Mouse (Mus musculus) E14TG2a.4 (cell line): ENCODE measurements around the gene Inhbc.
"Not testable (repeated sequence)": the region's sequence is repeated elsewhere in the genome, so short reads cannot be mapped to it uniquely, and the experiment has no call there.

ENCODE experiments used
- H3K27me3 ChIP-seq: 2 replicates; pipeline ENCODE4 v1.6.1; 2014; ENCODE audit warnings: low read length, control low read depth; ENCODE audit not compliant: insufficient read depth
- H3K36me3 ChIP-seq: 2 replicates; pipeline ENCODE4 v1.6.1; 2014; ENCODE audit warnings: low read length, control low read depth; ENCODE audit not compliant: insufficient read depth
- H3K4me1 ChIP-seq: replicated peaks from 2 replicates; pipeline ENCODE4 v1.6.1; 2014; ENCODE audit warnings: low read depth, low read length, control low read depth
- H3K4me3 ChIP-seq: replicated peaks from 2 replicates; pipeline ENCODE4 v1.5.1; 2014; ENCODE audit warnings: mild to moderate bottlenecking, low read length
- H3K9me3 ChIP-seq: 2 replicates; pipeline ENCODE4 v1.6.1; 2014; ENCODE audit warnings: low read length, control low read depth
- CTCF ChIP-seq: conservative IDR thresholded peaks from 2 replicates; pipeline ENCODE4 v1.5.1; 2014; ENCODE audit warnings: low read length
- NANOG ChIP-seq: IDR thresholded peaks from 2 replicates; pipeline ENCODE4 v1.6.1; 2014; ENCODE audit warnings: borderline replicate concordance, low read length, mixed read lengths
- POU5F1 ChIP-seq: IDR thresholded peaks from 2 replicates; pipeline ENCODE4 v1.6.1; 2014; ENCODE audit warnings: low read length, borderline replicate concordance

Gene Inhbc

GRCm38 (mm10) chr10:127318009-127318408 lies 52.2 kb downstream of the Inhbc start:
- H3K4me1 ChIP-seq, result peaks cover 26% of the 10 kb centered on the region
- no peak overlapping the region for H3K4me3 ChIP-seq
- no peaks in the 10 kb centered on the region for H3K9me3 ChIP-seq
- peaks cover 21% of the 10 kb centered on the region for H3K27me3 ChIP-seq
- TF ChIP-seq POU5F1 (no peak), NANOG (no peak), CTCF (no peak)
- H3K36me3 ChIP-seq, result no peaks in the 10 kb centered on the region

- no peaks in the 10 kb centered on the region for H3K36me3 ChIP-seq
- TF ChIP-seq NANOG, result no peak
- no peak for TF ChIP-seq CTCF
- no peak for TF ChIP-seq POU5F1
- peaks cover 14% of the 10 kb centered on the region for H3K27me3 ChIP-seq
- no peak overlapping the region for H3K4me3 ChIP-seq
- peaks cover 24% of the 10 kb centered on the region for H3K4me1 ChIP-seq
- H3K9me3 ChIP-seq, result no peaks in the 10 kb centered on the region
Observed at GRCm38 (mm10) chr10:127317277-127317676, 53.0 kb downstream of the Inhbc start.

DNA sequence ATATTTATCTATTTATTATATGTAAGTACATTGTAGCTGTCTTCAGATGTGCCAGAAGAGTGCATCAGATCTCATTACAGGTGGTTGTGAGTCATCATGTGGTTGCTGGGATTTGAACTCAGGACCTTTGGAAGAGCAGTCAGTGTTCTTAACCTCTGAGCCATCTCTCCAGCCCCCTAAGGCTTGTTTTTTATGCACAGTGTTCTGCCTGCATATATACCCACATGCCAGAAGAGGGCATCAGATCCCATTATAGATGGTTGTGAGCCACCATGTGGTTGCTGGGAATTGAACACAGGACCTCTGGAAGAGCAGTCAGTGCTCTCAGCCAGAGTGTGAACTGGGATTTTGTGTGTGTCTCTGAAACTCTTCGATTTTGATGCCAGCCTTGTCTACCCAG lies 55.3 kb downstream of the Inhbc start:
- not testable (repeated sequence) for H3K27me3 ChIP-seq, H3K4me3 ChIP-seq, H3K9me3 ChIP-seq, H3K36me3 ChIP-seq
- 0 out of 2 replicates have a peak, but pooled peaks have one; percentile 9 for TF ChIP-seq CTCF
- H3K4me1 ChIP-seq, result peaks cover 24% of the 10 kb centered on the region

- peaks cover 30% of the 10 kb centered on the region for H3K4me1 ChIP-seq
- not testable (repeated sequence) for H3K4me3 ChIP-seq, H3K9me3 ChIP-seq, H3K27me3 ChIP-seq
- peaks cover 19% of the 10 kb centered on the region for H3K36me3 ChIP-seq
Observed at GRCm38 (mm10) chr10:127313516-127313915, 56.7 kb downstream of the Inhbc start.

- Histone ChIP-seq H3K4me3 (no peak overlapping the region), H3K9me3 (no peaks in the 10 kb centered on the region), H3K4me1 (peaks cover 36% of the 10 kb centered on the region), H3K27me3 (no peaks in the 10 kb centered on the region), H3K36me3 (peaks cover 26% of the 10 kb centered on the region)
- TF ChIP-seq POU5F1, result no peak
- TF ChIP-seq NANOG, result no peak
- no peak for TF ChIP-seq CTCF
Observed at GRCm38 (mm10) chr10:127312858-127313257, 57.4 kb downstream of the Inhbc start.

DNA sequence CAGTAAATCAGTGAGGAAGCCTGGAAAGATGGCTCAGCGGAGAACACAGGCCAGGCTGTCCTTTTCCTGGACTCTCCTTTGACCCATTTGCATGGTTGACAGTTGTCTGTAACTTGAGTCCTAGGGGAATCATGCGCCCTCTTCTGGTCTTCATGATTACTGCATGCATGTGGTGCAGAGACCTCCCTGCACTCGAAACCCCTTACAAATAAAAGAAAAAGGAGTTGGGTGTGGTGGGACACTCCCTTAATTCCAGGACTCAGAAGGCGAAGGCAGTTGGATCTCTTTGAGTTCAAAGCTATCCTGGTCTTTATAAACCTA lies 57.9 kb downstream of the Inhbc start:
- TF ChIP-seq CTCF, result peak; percentile 94
- no peak for TF ChIP-seq NANOG
- Histone ChIP-seq H3K27me3 (no peaks in the 10 kb centered on the region), H3K9me3 (no peaks in the 10 kb centered on the region), H3K4me3 (peak overlapping the region; percentile 89), H3K36me3 (peaks cover 31% of the 10 kb centered on the region), H3K4me1 (peaks cover 36% of the 10 kb centered on the region)

- Histone ChIP-seq H3K4me3 (peak within 1 kb of the TSS; percentile 89), H3K36me3 (peaks cover 37% of the 10 kb centered on the region), H3K4me1 (peaks cover 36% of the 10 kb centered on the region), H3K27me3 (no peaks in the 10 kb centered on the region), H3K9me3 (no peaks in the 10 kb centered on the region)
- TF ChIP-seq NANOG (no peak), POU5F1 (no peak), CTCF (no peak)
Observed at GRCm38 (mm10) chr10:127311476-127312355, 58.5 kb downstream of the Inhbc start, which contains the start of gene Mars. Gene Mars, minus strand, starts transcription at chr10:127311786.

GRCm38 (mm10) chr10:127310523-127311475 lies 59.4 kb downstream of the Inhbc start:
- Histone ChIP-seq H3K9me3 (no peaks in the 10 kb centered on the region), H3K27me3 (no peaks in the 10 kb centered on the region), H3K4me3 (peak overlapping the region; percentile 89), H3K4me1 (peaks cover 38% of the 10 kb centered on the region), H3K36me3 (peaks cover 46% of the 10 kb centered on the region)
- TF ChIP-seq CTCF (no peak), POU5F1 (no peak), NANOG (no peak)

- H3K4me1 ChIP-seq, result peaks cover 54% of the 10 kb centered on the region
- H3K27me3 ChIP-seq, H3K4me3 ChIP-seq, H3K9me3 ChIP-seq: not testable (repeated sequence)
- peaks cover 63% of the 10 kb centered on the region for H3K36me3 ChIP-seq
Observed at GRCm38 (mm10) chr10:127309167-127309566, 61.1 kb downstream of the Inhbc start.
